Mouse (Mus musculus) C2C12 (cell line): Measurements from ENCODE around the gene Chrna9. TPM values are rescaled to one million over a fixed set of nuclear protein-coding genes. Genes with fewer than 3 reads are reported as not detected.

ENCODE experiments used
- H3K27me3 ChIP-seq: one replicate; pipeline ENCODE4 v1.6.1; 2011; ENCODE audit not compliant: control insufficient read depth, insufficient read depth, insufficient read length
- H3K36me3 ChIP-seq: one replicate; pipeline ENCODE4 v1.6.1; 2011; ENCODE audit not compliant: control insufficient read depth, insufficient read depth
- H3K4me3 ChIP-seq: one replicate; pipeline ENCODE4 v1.5.1; 2011; ENCODE audit warnings: mild to moderate bottlenecking, control low read depth; ENCODE audit not compliant: poor library complexity, insufficient read depth, severe bottlenecking
- H3K79me2 ChIP-seq: one replicate; pipeline ENCODE4 v1.6.1; 2011; ENCODE audit not compliant: control insufficient read depth, insufficient read depth
- H3K79me3 ChIP-seq: one replicate; pipeline ENCODE4 v1.6.1; 2011; ENCODE audit warnings: low read depth, control low read depth
- H3ac ChIP-seq: one replicate; pipeline ENCODE3; 2011; ENCODE audit warnings: low read depth; ENCODE audit not compliant: control insufficient read depth, insufficient read length
- CEBPB ChIP-seq: IDR thresholded peaks from one replicate; pipeline ENCODE4 v1.6.1; 2011; ENCODE audit warnings: low read depth, mild to moderate bottlenecking, control low read depth, moderate library complexity
- CTCF ChIP-seq: IDR thresholded peaks from one replicate; pipeline ENCODE4 v1.5.1; 2011; ENCODE audit not compliant: control insufficient read depth, insufficient read depth, insufficient read length
- FOSL1 ChIP-seq: IDR thresholded peaks from one replicate; pipeline ENCODE4 v1.8.0; 2011; ENCODE audit warnings: mild to moderate bottlenecking, low read length; ENCODE audit not compliant: poor library complexity, insufficient read depth, severe bottlenecking
- MAX ChIP-seq: IDR thresholded peaks from one replicate; pipeline ENCODE4 v1.6.1; 2011; ENCODE audit warnings: mild to moderate bottlenecking, control low read depth
- MYOD1 ChIP-seq: IDR thresholded peaks from one replicate; pipeline ENCODE4 v1.6.1; 2011; ENCODE audit warnings: low read depth; ENCODE audit not compliant: control insufficient read depth, insufficient read length
- MYOG ChIP-seq: IDR thresholded peaks from one replicate; pipeline ENCODE4 v1.6.1; 2011; ENCODE audit not compliant: control insufficient read depth, insufficient read length; ENCODE audit errors: extremely low read depth
- USF1 ChIP-seq: IDR thresholded peaks from one replicate; pipeline ENCODE4 v1.6.1; 2011; ENCODE audit warnings: low read depth, mild to moderate bottlenecking, control low read depth, moderate library complexity
- polyA plus RNA-seq: library from polyadenylated mRNA; unstranded; fragments of >200 nt; fragmentation: generic; extraction: Trizol; gene quantifications from one replicate; pipeline ENCODE4 v1.2.1, GENCODE M21; 2012; ENCODE audit warnings: missing spikeins

Chrna9 gene
- polyA plus RNA-seq, 1 experiment = not detected

DNA sequence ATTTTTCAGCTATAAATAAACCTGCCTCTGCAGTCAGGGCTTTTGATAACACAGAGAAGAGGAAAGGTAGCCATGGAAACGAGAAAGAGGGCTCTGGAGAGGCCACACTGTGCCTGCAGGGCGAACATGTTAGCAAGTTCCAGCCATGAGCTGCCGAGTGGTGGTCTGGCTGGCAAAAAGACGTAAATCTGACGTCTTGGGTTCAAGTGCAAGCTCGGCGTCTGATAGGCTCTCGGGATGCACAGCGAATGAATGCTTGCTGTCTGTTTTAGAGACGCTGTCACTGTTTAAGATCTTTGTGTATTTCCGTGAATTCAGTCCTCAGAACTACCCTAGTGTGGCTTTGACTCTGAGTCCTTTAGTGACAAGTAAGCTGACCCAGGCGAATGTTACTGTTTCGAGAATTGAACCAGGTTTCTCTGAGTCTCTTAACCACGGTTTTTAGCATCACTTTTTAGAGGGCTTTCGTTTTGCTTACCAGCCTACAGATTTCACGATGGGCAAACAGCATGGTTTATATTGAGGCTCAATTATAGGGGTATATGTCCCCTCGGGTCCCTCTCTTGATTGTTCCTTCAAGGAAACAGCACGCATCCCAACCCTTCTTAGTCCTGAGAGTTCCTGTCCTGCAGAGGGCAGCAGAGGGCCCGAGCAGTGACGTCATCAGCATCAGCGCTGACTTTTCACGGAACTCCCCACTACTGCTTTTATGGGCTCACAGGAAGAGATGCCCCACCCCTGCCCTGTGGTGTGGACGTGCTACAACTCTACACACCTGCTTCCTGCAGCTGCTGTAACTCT lies 20.8 kb downstream of the Chrna9 start:
- no peaks in the 10 kb centered on the region for H3K79me3 ChIP-seq
- no peak overlapping the region for H3ac ChIP-seq
- H3K27me3 ChIP-seq = no peaks in the 10 kb centered on the region
- H3K79me2 ChIP-seq = no peaks in the 10 kb centered on the region
- TF ChIP-seq CTCF (peak; percentile 41), MAX (no peak), FOSL1 (no peak), USF1 (no peak), CEBPB (no peak), MYOD1 (no peak)
- H3K36me3 ChIP-seq = no peaks in the 10 kb centered on the region
- no peak overlapping the region for H3K4me3 ChIP-seq

GRCm38 (mm10) chr5:65956144-65957008 lies 21.7 kb downstream of the Chrna9 start:
- H3K36me3 ChIP-seq = no peaks in the 10 kb centered on the region
- H3K4me3 ChIP-seq = no peak overlapping the region
- H3ac ChIP-seq = no peak overlapping the region
- H3K79me2 ChIP-seq = no peaks in the 10 kb centered on the region
- H3K79me3 ChIP-seq = no peaks in the 10 kb centered on the region
- TF ChIP-seq CTCF (no peak), CEBPB (no peak), MYOD1 (no peak), MYOG (no peak), USF1 (no peak), FOSL1 (no peak), MAX (no peak)
- H3K27me3 ChIP-seq = no peaks in the 10 kb centered on the region

GRCm38 (mm10) chr5:65958597-65958996 lies 23.9 kb downstream of the Chrna9 start:
- Histone ChIP-seq H3K36me3 (no peaks in the 10 kb centered on the region), H3K4me3 (no peak overlapping the region), H3ac (no peak overlapping the region), H3K79me3 (no peaks in the 10 kb centered on the region), H3K27me3 (no peaks in the 10 kb centered on the region), H3K79me2 (no peaks in the 10 kb centered on the region)
- TF ChIP-seq CEBPB (no peak), MAX (no peak), MYOG (no peak), FOSL1 (no peak), USF1 (no peak), MYOD1 (no peak), CTCF (no peak)

DNA sequence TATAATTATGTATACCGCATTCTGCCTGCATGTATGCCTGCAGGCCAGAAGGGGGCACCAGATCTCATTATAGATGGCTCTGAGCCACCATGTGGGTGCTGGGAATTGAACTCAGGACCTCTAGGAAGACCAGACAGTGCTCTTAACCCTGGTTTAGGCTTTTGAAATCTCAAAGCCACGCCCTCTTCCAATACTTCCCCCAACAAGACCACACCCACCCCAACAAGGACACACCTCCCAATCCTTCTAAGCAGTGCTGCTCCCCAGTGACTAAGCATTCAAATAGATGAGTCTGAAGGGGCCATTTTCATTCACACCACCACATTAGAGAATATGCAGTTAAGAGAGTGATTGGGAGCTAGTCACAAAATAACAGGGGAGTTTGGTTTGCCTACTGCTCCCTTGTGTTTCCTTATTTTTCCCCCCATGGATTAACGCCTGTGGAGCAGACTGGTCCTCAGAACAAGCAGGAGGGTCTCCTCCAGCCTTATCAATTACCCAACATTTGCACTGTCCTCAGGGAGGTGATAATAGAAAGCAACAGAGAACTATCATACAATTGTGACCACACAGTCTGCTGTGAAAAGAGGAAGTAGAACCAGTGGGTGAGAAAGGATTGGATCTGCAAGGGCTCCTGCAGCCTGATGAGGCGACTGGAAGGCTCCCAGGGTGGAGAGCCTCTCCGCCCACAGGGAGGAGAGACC lies 25.3 kb downstream of the Chrna9 start:
- Histone ChIP-seq H3K27me3 (no peaks in the 10 kb centered on the region), H3K36me3 (no peaks in the 10 kb centered on the region), H3K79me3 (no peaks in the 10 kb centered on the region), H3ac (no peak overlapping the region), H3K4me3 (no peak overlapping the region), H3K79me2 (no peaks in the 10 kb centered on the region)
- TF ChIP-seq CTCF (no peak), MAX (no peak), USF1 (no peak), MYOD1 (no peak), MYOG (no peak), FOSL1 (no peak), CEBPB (no peak)

DNA sequence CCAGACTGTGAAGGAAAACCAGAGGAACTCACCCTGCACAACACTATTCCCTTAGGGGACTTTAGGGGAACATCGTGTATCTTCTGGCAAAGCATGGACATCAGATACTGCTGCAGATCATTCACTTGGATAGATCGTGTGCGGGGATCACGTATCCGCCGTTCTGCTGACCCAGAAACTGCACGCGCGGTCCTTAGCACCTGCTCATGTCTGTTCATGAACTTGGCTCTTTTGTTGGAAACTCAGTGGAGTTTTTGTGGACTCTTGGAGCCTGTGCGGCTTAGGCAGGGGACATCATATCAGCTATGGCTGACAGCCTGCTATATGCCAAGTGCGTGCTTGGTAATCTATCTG lies 25.9 kb downstream of the Chrna9 start:
- Histone ChIP-seq H3K4me3 (no peak overlapping the region), H3K79me2 (no peaks in the 10 kb centered on the region)

More for the DNA sequence above, 25.9 kb downstream of the Chrna9 start:
- Histone ChIP-seq H3K27me3 (no peaks in the 10 kb centered on the region), H3K79me3 (no peaks in the 10 kb centered on the region), H3ac (no peak overlapping the region), H3K36me3 (no peaks in the 10 kb centered on the region)
- TF ChIP-seq CTCF (no peak), MAX (no peak), USF1 (no peak), MYOG (no peak), FOSL1 (no peak), MYOD1 (no peak)
